Mouse (Mus musculus) kidney, adult 2 months (tissue): Measurements from ENCODE around the gene Slc7a4.

Experiments used
- CTCF ChIP-seq: fragments of 200-500 bp; conservative IDR thresholded peaks from 2 replicates; pipeline ENCODE4 v1.5.1; 2011; ENCODE audit warnings: low read depth, mild to moderate bottlenecking, control low read depth, low read length, moderate library complexity, mixed read lengths; ENCODE audit not compliant: insufficient read depth, insufficient read length
- POLR2A ChIP-seq: fragments of 200-500 bp; IDR thresholded peaks from one replicate; pipeline ENCODE4 v1.6.1; 2011; ENCODE audit warnings: low read depth, low read length, control low read depth

DNA sequence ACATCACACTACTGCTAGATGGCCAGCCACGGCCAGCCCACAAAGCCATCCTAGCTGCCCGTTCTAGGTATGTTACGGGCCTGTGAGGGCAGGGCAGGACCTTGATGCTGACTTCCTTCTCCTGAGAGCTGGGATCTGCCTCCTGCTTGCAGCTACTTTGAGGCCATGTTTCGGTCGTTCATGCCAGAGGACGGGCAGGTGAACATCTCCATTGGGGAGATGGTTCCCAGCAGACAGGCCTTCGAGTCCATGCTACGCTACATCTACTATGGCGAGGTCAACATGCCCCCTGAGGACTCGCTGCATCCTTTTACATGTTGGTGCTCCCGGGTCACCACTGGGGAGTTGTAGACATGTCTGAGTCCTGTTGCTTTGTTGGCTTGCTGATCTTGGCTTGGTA is 58.9 kb downstream of the Slc7a4 start:
- no peak for TF ChIP-seq CTCF
- TF ChIP-seq POLR2A, result no peak
